Mouse (Mus musculus) heart, embryonic 10.5 days (tissue): ENCODE results near the gene Kitl. TPM values are rescaled to one million over a fixed set of nuclear protein-coding genes. Genes with fewer than 3 reads are reported as not detected.

Experiments used
- DNase-seq: peaks from one replicate; pipeline ENCODE4 v3.0.0-alpha.2; 2017; ENCODE audit warnings: low spot score
- H3K27ac ChIP-seq: fragments of 300-500 bp; sonication (generic); 2 replicates; pipeline ENCODE4 v1.5.1; 2016; ENCODE audit warnings: mild to moderate bottlenecking
- H3K27me3 ChIP-seq: fragments of 300-500 bp; sonication (generic); 2 replicates; pipeline ENCODE4 v1.6.1; 2016; ENCODE audit warnings: mild to moderate bottlenecking; ENCODE audit not compliant: poor library complexity, insufficient read depth, severe bottlenecking
- H3K36me3 ChIP-seq: fragments of 300-500 bp; sonication (generic); 2 replicates; pipeline ENCODE4 v1.6.1; 2016; ENCODE audit warnings: mild to moderate bottlenecking, moderate library complexity
- H3K4me1 ChIP-seq: fragments of 300-500 bp; sonication (generic); 2 replicates; pipeline ENCODE4 v1.6.1; 2016; ENCODE audit warnings: mild to moderate bottlenecking
- H3K4me3 ChIP-seq: fragments of 300-500 bp; sonication (generic); 2 replicates; pipeline ENCODE4 v1.5.1; 2016; ENCODE audit warnings: mild to moderate bottlenecking, moderate library complexity
- H3K9me3 ChIP-seq: fragments of 300-500 bp; sonication (generic); 2 replicates; pipeline ENCODE4 v1.6.1; 2016; ENCODE audit warnings: mild to moderate bottlenecking, moderate library complexity
- WGBS: fragments of 180-500 bp; shearing (Covaris S2); methylation state at CpG from one replicate; pipeline ENCODE4 v1.1.7; 2016; 5-methylcytosine and 5-hydroxymethylcytosine counted together
- polyA plus RNA-seq: library from polyadenylated mRNA; unstranded; fragments of >200 nt; fragmentation: Nextera tagmentation; extraction: Ambion mirVana; gene quantifications from 2 replicates; pipeline ENCODE4 v1.2.1, GENCODE M21; 2016

Kitl gene
- polyA plus RNA-seq, 1 experiment from 2014 or later = 22.2 TPM

DNA sequence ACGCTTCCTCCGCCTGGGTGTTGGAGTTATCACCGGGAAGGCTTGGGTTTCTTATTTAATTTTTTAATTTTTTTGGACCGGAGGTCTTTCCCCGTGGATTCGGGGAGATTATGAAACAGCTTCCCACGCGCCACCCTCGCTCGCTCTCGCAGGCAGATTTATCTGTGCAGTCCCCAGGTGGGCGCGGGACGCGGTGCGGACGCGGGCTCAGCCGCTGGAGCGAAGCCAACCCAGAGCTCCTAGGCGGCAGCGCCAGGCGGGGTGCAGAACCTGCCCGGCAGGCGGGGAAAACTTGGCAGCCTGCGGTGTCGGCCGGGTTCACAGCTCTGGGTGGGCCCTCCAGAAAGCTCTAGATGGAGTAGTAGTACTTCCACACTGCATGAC, 888 bp downstream of the Kitl start:
- Histone ChIP-seq H3K27me3 (no peaks in the 10 kb centered on the region), H3K9me3 (no peaks in the 10 kb centered on the region), H3K4me3 (peak overlapping the region; percentile 87), H3K27ac (peak overlapping the region; percentile 89), H3K4me1 (peaks cover 34% of the 10 kb centered on the region), H3K36me3 (no peaks in the 10 kb centered on the region)
- WGBS = under 1% methylated on average over 28 of the region's 28 CpGs
- DNase-seq = no peak

DNA sequence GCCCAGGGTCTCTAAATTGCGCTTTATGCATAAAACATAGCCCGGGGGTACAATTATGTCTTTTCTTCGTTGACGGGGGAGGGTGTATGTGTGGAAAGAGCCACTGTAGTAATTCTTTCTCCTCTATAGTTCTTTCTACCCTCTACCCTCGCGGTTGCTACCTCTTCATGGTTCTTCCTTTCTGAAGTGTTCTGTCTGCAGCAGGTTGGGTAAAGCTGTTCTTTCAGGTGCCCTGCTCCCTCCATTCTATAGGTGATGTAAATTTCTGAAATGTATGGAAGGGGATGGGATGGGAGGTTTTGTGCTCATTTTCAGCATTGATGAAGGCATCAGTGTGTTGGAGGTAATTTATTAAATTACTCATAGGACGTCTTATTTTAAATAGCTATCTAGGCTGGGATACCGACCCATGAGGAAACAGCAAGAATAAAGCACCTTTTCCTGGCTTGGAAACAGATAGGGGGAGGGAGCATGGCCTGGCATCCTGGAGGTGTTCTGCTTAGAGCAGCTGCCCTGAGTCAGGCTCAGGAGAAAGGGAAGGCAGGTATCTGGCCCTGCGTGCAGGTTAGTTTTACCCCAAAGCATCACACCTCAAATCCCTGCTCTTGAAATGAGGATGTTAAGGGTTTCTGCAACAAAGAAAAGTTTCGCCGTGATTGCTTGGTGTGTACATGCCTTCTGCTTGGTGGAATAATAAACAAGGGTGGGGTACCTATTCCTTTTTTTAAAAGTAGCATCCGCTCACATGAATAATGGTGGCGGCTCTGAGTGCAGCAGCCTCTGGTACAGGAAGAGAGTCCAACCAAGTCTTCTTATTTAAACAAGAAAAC, 1.7 kb downstream of the Kitl start:
- Histone ChIP-seq H3K27me3 (0 out of 2 replicates have a peak, but pooled peaks cover 1% of the 10 kb centered on the region), H3K4me1 (peaks cover 42% of the 10 kb centered on the region), H3K27ac (0 out of 2 replicates have a peak overlapping the region, but pooled peaks have one; percentile 22), H3K4me3 (peak overlapping the region; percentile 87), H3K9me3 (no peaks in the 10 kb centered on the region), H3K36me3 (no peaks in the 10 kb centered on the region)
- 15% methylated on average over 13 of the region's 13 CpGs for WGBS
- no peak for DNase-seq

DNA sequence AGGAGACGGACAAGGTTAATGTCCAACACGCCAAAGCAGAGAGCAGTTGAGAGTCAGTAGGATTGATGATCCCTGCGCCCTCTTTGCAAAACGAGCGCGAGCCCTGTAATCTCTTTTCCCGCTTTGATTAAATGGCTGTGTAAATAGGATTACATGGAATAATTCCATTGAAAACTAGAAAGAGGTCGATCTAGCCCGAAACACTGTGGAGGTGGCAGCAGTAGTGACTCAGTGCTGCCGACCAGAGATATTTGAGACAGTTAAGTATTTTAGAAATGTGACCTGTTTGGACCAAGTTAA, 2.3 kb downstream of the Kitl start:
- Histone ChIP-seq H3K27me3 (0 out of 2 replicates have a peak, but pooled peaks cover 4% of the 10 kb centered on the region), H3K27ac (no peak overlapping the region), H3K4me1 (peaks cover 45% of the 10 kb centered on the region), H3K9me3 (no peaks in the 10 kb centered on the region), H3K4me3 (peak overlapping the region; percentile 87), H3K36me3 (no peaks in the 10 kb centered on the region)
- DNase-seq = no peak
- WGBS = 4% methylated on average over 10 of the region's 10 CpGs

DNA sequence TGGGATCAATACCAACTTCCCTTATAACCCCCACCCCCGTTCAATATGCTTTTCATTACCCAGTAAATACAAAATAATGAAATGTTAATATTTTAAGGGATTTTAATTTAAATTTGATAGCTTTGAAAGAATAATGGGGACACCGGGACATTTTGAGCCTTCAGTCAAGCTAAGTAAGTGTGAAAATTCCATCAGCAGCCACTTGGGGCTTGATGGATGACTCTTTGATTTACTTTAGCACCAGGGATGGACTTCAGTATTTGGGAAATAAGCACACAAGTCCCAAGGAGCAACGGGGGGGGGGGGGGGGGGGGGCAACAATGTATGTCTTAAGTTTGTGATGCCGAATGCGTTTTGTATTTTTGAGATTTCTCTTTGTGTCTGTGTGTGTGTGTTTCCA, 3.1 kb downstream of the Kitl start:
- Histone ChIP-seq H3K36me3 (0 out of 2 replicates have a peak, but pooled peaks cover 1% of the 10 kb centered on the region), H3K27ac (no peak overlapping the region), H3K27me3 (0 out of 2 replicates have a peak, but pooled peaks cover 8% of the 10 kb centered on the region), H3K4me1 (peaks cover 45% of the 10 kb centered on the region), H3K4me3 (0 out of 2 replicates have a peak overlapping the region, but pooled peaks have one; percentile 5), H3K9me3 (no peaks in the 10 kb centered on the region)
- no peak for DNase-seq
- 25% methylated on average over 5 of the region's 5 CpGs for WGBS

DNA sequence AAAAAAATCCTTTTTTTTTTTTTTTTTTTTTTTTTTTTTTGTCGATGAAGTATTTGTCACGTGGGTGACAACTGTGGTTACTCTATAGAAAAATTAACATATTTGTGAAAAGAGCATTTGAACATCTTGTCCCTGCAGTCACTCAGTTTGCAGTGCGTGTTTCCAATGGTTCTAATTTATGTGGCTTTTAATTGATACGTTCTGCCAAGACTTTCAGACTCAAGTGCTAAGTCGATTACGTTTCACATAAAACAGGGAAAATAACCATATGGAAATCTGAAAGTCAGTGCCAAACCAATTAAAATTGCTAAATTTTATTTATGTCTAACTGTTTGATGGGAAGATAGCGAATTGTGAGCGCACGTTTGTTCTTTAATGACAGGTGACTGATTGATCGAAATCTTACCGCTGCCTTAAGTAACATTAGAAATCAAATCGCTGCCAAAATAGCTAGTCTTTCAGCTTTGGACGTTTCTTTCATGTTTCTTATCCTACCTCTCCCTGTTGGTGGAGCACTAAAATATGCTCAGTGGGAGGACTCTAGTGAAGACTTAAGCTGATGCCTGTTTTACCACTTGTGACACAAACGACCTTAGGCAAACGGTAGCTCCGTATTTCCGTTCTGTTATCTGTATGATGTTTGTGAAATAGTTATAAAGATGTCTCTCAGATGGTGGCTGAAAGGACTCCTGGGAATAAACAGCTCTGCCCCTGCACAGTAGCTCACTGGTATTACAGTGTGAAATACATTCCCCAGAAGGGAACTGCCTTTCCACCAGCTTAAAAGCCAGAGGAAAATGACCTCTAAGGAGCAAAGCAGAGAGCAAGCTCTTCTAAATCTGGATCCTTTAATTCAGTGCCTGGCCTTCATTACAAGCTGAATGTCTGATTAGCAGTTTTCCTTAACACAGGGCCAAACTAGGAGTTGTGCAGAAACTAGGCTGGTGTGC, 4.1 kb downstream of the Kitl start:
- peak overlapping the region; percentile 59 for H3K27ac ChIP-seq
- WGBS = 64% methylated on average over 17 of the region's 17 CpGs
- H3K27me3 ChIP-seq = 0 out of 2 replicates have a peak, but pooled peaks cover 9% of the 10 kb centered on the region
- H3K9me3 ChIP-seq = no peaks in the 10 kb centered on the region
- 0 out of 2 replicates have a peak, but pooled peaks cover 3% of the 10 kb centered on the region for H3K36me3 ChIP-seq
- no peak overlapping the region for H3K4me3 ChIP-seq
- H3K4me1 ChIP-seq = peaks cover 45% of the 10 kb centered on the region
- no peak for DNase-seq

DNA sequence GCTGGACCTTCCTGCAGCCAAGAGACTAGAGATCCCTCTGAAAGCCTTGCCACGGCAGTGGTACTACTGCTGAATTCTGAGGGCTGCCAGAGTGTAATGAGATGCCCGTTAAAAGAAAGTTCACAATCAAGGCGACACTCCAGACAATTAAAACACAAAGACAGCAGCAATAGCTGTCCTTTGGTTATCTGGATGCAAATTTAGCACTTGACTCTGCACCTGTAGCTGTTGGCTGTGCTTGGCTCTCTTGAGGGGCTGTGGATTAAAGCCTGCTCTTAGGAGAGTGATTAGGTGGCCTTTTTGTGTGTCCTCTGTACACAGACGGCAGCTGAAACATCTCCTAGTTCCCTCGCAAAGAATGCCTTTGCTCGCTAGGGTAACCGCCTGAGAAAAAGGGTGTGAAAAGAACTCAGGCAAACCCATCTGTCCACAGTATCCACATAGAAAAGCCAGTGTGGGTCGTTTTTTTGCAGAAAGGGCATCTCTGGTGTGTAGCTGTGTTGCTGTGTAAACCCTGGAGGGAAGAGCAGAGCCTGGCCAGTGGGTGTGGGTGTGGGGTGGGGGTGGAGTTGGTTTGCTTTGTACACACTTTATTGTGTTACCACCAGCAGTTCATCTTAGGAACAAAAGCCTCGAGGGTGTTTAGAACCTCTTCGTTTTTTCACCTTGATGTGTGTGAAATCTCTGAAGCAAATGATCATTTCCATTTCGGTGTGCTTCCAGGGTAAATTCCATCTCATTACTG, 6.8 kb downstream of the Kitl start:
- DNase-seq = no peak
- Histone ChIP-seq H3K36me3 (0 out of 2 replicates have a peak, but pooled peaks cover 7% of the 10 kb centered on the region), H3K27ac (no peak overlapping the region), H3K4me3 (no peak overlapping the region), H3K4me1 (peaks cover 39% of the 10 kb centered on the region), H3K27me3 (0 out of 2 replicates have a peak, but pooled peaks cover 9% of the 10 kb centered on the region), H3K9me3 (no peaks in the 10 kb centered on the region)
- 55% methylated on average over 11 of the region's 11 CpGs for WGBS

DNA sequence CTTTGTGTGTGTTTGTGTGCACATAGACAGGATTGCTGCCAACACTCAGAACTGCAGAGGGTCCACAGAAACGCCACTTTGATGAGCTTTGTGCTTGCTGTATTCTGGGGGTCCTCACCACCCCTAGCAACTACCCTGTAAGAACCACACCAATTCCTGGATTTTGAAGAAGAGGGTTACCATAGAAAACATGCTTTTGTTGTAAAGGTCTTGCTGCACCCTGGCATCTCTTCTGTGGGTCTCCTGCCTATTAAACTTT, 7.3 kb downstream of the Kitl start:
- Histone ChIP-seq H3K9me3 (no peaks in the 10 kb centered on the region), H3K27ac (no peak overlapping the region), H3K4me1 (peaks cover 34% of the 10 kb centered on the region), H3K4me3 (no peak overlapping the region), H3K36me3 (0 out of 2 replicates have a peak, but pooled peaks cover 7% of the 10 kb centered on the region), H3K27me3 (0 out of 2 replicates have a peak, but pooled peaks cover 9% of the 10 kb centered on the region)
- DNase-seq = no peak
- 73% methylated on average over 1 of the region's 1 CpGs for WGBS

DNA sequence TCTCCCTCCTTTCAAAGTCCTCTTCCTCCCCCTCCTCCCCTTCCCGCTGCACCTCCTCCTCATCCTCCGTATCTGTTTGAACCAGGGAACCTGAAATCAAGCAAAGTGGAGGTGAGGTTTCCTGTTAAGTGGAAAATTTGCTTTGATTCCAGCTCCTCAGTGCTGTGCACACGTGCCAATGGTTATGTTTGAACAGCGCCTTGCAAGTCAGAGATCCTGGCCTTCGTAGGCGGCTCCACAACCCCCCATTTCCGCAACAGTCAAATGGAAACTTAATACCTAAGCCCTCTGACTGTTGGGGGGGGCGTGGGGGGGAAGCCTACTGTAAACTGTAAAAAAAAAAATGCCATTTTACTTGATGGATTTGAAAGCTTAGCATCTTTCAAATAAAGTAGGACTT, 10.2 kb downstream of the Kitl start:
- DNase-seq = no peak
- Histone ChIP-seq H3K27ac (no peak overlapping the region), H3K4me1 (peaks cover 11% of the 10 kb centered on the region), H3K27me3 (0 out of 2 replicates have a peak, but pooled peaks cover 9% of the 10 kb centered on the region), H3K9me3 (no peaks in the 10 kb centered on the region), H3K36me3 (0 out of 2 replicates have a peak, but pooled peaks cover 7% of the 10 kb centered on the region), H3K4me3 (no peak overlapping the region)
- WGBS = 44% methylated on average over 8 of the region's 8 CpGs

DNA sequence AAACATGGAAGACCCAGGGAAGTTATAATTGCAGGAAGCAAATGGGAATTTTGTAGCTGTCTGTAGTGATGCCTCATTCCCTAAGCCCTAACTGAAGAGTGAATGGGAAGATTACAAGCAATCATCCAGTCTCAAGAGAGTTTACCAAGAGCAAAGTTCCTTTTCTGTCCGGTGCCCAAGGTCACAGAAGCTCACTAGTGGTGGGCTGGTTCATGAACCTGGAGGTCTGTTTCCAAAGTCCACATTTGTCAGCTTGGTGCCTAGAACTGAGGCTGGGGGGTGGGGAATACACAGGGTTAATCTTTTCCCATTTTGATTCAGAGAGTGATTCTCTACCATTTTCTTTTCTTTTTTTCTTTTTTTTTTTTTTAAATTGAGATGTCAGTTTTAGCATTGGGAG, 11.3 kb downstream of the Kitl start:
- Histone ChIP-seq H3K36me3 (0 out of 2 replicates have a peak, but pooled peaks cover 7% of the 10 kb centered on the region), H3K27ac (no peak overlapping the region), H3K27me3 (0 out of 2 replicates have a peak, but pooled peaks cover 9% of the 10 kb centered on the region), H3K4me1 (peaks cover 11% of the 10 kb centered on the region), H3K4me3 (no peak overlapping the region), H3K9me3 (no peaks in the 10 kb centered on the region)
- WGBS = 77% methylated on average over 1 of the region's 1 CpGs
- DNase-seq = no peak

DNA sequence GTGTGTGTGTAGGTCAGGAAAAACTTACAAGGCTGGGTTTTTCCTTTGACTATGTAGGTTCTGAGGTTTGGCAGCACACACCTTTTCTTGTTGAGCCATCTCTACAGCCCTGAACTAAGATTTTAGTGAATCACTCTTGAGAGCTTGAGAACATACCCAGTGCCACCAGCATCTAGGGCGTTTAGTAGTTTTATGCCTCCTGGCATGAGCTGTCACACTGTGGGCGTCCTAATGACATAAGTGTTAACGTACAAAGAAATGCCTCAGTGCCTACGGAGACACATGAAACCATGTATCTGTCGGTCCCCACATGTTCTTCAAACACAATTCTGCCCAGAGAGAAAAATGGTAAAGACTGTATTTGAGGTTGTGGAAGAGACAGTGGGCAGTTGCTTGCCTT, 15.0 kb downstream of the Kitl start:
- 0 out of 2 replicates have a peak, but pooled peaks cover 4% of the 10 kb centered on the region for H3K36me3 ChIP-seq
- H3K27ac ChIP-seq = no peak overlapping the region
- peaks cover 11% of the 10 kb centered on the region for H3K4me1 ChIP-seq
- 74% methylated on average over 5 of the region's 5 CpGs for WGBS
- no peak for DNase-seq
- H3K27me3 ChIP-seq = no peaks in the 10 kb centered on the region
- no peak overlapping the region for H3K4me3 ChIP-seq
- H3K9me3 ChIP-seq = no peaks in the 10 kb centered on the region

DNA sequence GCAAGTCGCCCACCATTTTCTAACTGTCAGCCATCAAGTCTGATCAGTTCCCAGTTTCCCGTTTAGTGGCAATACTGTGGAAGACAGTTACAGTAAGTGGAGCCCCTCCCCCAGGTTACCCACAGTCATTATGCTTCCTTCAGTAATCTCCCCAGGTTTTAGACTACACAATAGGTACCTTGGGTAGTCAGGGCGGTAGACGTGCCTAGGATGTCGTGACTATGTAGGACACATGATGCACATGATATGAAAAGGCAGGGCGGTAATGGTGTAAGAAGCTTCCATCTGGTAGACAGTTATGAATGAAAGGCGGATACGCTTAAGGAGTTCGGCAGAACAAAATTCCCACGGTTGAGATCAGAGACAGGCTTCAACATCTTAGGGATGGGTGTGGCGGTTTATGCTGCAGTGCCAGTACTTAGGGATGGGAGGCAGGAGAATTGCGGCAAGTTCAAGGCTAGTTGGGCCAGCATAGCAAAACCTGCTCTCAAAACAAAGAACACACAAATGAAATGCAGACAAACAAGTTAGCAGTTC, 15.6 kb downstream of the Kitl start:
- no peak for DNase-seq
- Histone ChIP-seq H3K9me3 (no peaks in the 10 kb centered on the region), H3K4me1 (peaks cover 13% of the 10 kb centered on the region), H3K27ac (no peak overlapping the region), H3K27me3 (no peaks in the 10 kb centered on the region), H3K36me3 (0 out of 2 replicates have a peak, but pooled peaks cover 3% of the 10 kb centered on the region), H3K4me3 (no peak overlapping the region)
- 73% methylated on average over 12 of the region's 12 CpGs for WGBS

DNA sequence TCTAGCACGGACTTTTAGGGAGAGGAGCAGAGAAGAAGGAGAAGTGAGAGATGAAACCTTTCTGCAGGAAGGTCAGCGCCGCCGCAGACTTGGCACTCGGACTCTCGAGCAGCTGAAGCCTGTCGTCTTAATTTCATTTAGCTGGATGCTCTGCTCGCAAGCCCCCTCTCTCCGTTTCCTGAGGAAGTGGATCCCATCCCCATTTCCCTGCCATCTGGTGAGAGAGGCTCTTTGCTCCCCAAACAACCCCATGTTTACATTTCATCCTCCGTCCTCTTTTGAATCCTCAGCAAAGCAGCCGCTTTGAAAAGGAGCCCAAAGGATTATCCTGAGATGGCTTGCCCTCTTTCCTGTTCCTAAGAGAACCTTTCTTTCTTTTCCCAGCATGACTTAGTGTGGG, 16.2 kb downstream of the Kitl start:
- no peak for DNase-seq
- 29% methylated on average over 11 of the region's 11 CpGs for WGBS

More for the DNA sequence above, 16.2 kb downstream of the Kitl start:
- H3K9me3 ChIP-seq = no peaks in the 10 kb centered on the region
- no peak overlapping the region for H3K27ac ChIP-seq
- peak overlapping the region; percentile 35; the same call in 1 of the 2 replicates for H3K4me3 ChIP-seq
- H3K27me3 ChIP-seq = no peaks in the 10 kb centered on the region
- peaks cover 16% of the 10 kb centered on the region for H3K4me1 ChIP-seq
- 0 out of 2 replicates have a peak, but pooled peaks cover 2% of the 10 kb centered on the region for H3K36me3 ChIP-seq
